Mouse (Mus musculus) mouse trophoblast stem cell (cell line): ENCODE measurements around the gene Itln1.

Source experiments
- in situ Hi-C, 2 experiments: fragments of 300-500 bp; cut with MseI, MboI; formaldehyde crosslinking; loops; 2 replicates in 1 of 2; 3 replicates in 1 of 2; pipeline ENCODE4 v1.15.1; 2025

Gene Itln1

DNA sequence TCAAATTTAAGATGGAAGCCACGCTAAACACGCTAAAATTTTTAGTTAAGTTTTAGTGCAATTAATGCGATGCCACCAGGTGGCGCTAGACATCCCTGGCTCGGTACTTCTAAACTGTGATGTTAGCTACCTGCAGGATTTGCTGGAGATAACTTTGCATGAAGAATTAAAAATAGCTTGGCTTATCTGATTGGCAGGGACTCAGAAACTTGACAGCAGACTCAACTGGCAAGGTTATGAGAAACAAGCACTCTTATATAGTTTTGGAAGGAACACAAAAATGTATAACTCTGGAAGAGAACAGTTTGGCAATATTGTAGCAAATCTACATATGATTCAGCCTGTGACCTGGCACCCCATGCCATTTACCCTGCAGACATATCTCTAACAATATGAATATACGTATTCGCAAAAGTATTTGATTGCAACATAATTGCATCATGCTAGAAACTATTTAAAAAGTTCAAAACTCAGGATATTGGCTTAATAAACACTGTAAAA is 64.7 kb downstream of the Itln1 start:
- in situ Hi-C loops, result loop anchor here in 1 of 2 experiments (10.0 kb wide), 1 partner anchor 106 kb away; the partner anchor contains the start of gene Klhdc9

DNA sequence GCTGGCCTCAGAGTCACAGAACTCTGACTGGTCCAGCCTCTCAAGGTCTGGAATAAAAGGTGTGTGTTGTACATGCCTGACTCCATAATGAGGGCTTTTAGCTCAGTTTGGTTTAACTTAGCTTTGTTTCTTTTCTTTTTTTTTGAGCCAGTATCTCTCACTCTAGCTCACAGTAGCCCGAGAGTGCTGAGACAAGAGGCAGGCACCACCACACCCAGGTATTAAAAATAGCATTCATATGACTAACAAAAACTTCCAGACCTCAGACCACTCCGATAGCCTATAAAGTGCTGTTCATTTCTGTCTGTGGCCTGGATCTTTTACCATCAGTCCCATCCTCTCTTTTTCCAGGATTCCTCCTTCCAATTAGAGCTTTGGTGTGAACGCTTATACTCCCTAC is 65.4 kb downstream of the Itln1 start:
- in situ Hi-C loops, result loop anchor here in 1 of 2 experiments (10.0 kb wide), 1 partner anchor 105 kb away; the partner anchor contains the start of gene Klhdc9
